Mouse (Mus musculus): ENCODE measurements around the gene Hivep3.
A peak's percentile ranks its signal among the peaks of the same experiment; 100 is the strongest.

The Hivep3 gene

DNA sequence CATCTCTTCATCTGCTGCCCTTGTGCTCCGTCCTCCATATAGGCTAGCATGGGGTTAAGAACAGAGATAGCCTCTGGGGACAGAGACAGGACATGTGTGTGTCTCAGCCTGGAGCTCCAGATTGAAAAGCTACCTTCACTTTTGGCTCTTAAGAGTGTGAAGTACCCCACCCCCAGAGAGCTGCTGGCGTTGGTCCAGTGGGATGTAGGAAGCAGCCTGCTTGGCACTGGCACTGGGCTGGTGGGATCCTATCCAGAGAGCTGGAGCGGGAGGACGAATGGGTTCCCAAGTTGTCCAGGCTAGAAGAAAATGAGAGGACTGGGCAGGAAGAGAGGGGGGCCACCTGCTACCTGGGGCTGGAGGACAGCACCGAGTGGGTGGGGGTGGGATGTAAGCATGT lies 284.8 kb downstream of the Hivep3 start:
- no peak for DNase-seq (ENCODE audit: low spot score)

GRCm38 (mm10) chr4:120022392-120022791 lies 288.8 kb downstream of the Hivep3 start:
- DNase-seq (ENCODE audit: low spot score), result no peak

- DNase-seq (ENCODE audit: low spot score), result no peak
Measured at GRCm38 (mm10) chr4:120023221-120023840, 289.7 kb downstream of the Hivep3 start.

DNA sequence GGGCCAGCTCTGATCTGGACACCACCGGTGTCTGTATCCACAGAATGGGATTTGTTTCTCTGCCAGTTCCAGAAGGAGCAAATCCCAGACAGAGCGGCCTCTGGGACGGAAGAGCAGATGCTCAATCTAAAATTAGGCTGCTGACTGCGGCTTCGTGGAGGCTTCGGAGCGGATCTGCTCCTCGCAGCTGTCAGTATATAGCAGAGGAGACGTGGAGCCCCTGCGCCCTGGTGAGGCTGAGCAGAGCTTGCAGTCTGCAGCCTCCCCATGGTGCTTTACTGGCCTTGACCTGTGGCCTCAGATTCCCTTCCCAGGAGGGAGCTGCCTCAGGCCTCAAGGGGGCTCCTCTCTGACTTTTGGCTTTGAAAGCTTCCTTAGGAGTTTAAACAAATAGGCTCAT lies 290.5 kb downstream of the Hivep3 start:
- no peak for DNase-seq (ENCODE audit: low spot score)

GRCm38 (mm10) chr4:120027671-120028070 lies 294.1 kb downstream of the Hivep3 start:
- DNase-seq (ENCODE audit: low spot score), result no peak

DNA sequence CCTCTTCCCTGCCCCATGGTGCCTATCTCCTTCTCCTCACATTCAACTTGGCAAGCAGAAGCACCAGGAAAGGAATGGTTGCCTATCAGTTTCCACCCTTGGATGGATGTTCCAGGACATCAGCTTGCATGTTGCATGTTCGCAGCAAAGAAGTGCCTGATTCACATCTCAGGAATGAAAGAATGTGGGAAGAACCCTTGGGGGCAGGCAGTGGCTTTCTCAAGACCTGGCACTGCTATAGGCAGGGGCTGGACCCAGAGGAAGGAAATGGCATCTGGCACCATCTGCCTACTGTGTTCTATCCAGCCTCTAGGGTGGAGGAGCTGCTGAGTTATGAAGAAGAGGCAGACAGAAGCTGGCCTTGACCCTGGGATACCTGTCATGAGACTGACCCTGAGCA lies 296.4 kb downstream of the Hivep3 start:
- DNase-seq (ENCODE audit: low spot score), result no peak

- peak; percentile 9 for DNase-seq (ENCODE audit: low spot score)
Measured at GRCm38 (mm10) chr4:120032320-120032983, 298.9 kb downstream of the Hivep3 start.

- DNase-seq (ENCODE audit: low spot score), result no peak
Measured at GRCm38 (mm10) chr4:120032984-120033355, 299.4 kb downstream of the Hivep3 start.

GRCm38 (mm10) chr4:120036294-120036693 lies 302.7 kb downstream of the Hivep3 start:
- DNase-seq (ENCODE audit: low spot score), result no peak

DNA sequence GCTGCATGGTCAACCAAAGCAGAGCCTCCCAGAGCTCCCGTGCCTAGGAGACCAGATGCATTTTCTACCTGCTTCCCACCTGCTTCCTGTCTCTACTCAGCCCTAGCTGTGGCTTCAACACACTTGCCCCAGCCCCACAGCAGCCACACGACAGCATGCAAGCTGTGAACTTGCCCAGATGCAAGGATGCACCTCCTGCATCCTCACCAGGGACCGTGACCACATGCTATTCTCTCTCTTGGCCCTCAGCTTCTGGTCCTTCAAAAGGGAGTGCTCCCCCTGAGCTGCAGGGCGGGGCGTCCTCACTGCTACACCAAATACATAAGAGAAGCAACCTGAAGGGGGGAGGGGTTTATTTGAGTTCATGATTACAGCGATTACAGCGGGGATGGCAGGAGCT lies 303.4 kb downstream of the Hivep3 start:
- no peak for DNase-seq (ENCODE audit: low spot score)

DNA sequence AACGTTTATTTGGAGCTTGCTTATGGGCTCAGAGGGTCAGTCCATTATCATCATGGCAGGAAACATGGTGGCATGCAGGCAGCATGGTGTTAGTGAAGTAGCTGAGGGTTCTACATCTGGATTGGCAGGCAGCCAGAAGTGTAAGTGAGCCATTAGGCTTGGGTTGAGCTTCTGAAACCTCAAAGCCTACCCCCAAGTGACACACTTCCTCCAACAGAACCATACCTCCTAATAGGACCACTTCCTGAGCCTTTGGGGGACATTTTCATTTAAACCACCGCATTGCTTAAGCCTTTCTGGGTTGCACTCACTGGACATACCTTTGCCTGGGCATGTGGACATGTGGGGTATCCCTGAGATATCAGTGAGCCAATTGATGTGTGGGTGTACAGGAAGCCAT lies 307.9 kb downstream of the Hivep3 start:
- DNase-seq (ENCODE audit: low spot score), result no peak

- DNase-seq (ENCODE audit: low spot score), result no peak
Measured at GRCm38 (mm10) chr4:120042480-120042879, 308.9 kb downstream of the Hivep3 start.

DNA sequence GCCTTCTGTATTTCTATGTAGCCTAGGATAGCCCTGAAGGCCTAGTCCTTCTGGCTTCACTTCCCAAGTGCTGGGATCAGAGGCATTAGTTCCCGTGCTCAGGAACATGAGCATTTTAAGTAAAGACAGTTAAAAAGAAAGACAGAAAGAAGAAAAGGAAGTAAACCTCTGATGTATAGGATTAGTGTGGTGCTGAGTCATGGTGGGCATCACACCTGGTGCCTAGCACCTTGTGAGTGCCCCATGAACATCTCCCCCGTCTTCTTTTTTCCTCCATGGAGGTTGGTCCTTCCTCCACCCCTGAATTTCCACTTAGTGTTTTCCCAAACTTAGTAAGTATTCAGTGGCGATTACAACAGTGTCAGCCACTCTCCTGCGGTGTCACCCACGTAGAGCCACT lies 311.0 kb downstream of the Hivep3 start:
- no peak for DNase-seq (ENCODE audit: low spot score)

DNA sequence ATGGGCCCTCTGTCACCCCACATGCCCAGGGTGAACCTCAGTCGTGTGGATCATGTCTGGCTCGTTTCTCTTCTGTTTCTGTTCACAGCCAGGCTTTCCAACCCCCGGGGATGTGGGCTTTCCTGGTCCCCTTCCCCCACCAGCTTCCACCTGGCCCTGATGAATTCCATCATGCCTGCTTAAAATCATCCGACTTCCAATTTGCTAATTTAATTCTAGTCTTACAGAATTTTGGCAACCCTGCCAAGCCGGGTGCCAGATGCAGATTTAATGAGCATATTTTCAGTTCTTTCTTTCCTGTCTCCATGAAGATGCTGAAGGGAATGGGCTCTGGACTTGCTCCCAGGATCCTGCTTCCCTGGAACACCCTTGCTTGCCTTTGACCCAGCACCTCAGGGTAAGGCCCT lies 311.6 kb downstream of the Hivep3 start:
- no peak for DNase-seq (ENCODE audit: low spot score)

GRCm38 (mm10) chr4:120045871-120046270 lies 312.3 kb downstream of the Hivep3 start:
- DNase-seq (ENCODE audit: low spot score), result no peak

DNA sequence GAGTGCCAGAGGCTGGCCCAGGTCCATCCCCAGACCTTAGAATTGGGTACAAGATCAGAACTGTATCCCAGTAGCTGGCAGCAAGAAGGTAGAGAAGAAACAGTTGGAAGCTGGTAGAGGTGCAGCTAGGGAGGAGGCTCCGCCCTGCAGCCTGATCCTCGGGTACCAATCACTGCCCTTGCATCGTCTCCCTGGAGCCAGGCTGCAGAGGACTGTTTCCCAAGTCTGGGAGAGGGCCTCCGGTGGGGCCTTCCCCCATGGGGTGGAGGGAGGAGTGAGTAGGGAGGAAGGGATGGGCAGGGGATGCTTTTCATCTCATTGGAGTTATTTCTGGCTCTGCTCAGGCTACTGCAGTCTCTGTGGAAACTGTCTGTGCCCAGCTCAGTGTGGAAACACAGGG lies 313.5 kb downstream of the Hivep3 start:
- no peak for DNase-seq (ENCODE audit: low spot score)

DNA sequence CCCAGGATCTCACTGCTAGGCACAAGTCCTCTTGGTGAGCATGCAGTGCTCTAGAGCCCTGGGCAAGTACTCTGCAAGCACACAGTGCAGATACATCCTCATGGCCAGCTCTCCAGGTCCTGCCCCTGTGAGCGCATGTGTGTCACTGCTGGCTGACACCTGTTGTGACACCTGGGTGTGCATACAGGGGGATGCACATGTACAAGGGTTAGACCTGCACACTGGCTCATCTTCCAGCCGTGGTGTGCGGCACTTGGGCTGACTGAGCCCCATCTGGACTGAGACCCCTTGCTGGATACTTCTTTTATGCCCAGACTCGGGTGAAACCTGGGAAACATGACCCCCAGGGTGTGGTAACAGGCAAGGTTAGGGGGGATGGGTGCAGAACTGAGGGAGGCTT lies 314.7 kb downstream of the Hivep3 start:
- DNase-seq (ENCODE audit: low spot score), result no peak

- DNase-seq (ENCODE audit: low spot score), result no peak
Measured at GRCm38 (mm10) chr4:120049857-120050256, 316.3 kb downstream of the Hivep3 start.

- DNase-seq (ENCODE audit: low spot score), result no peak
Measured at GRCm38 (mm10) chr4:120052481-120052880, 318.9 kb downstream of the Hivep3 start.

GRCm38 (mm10) chr4:120053026-120054005 lies 319.7 kb downstream of the Hivep3 start:
- no peak for DNase-seq (ENCODE audit: low spot score)

DNA sequence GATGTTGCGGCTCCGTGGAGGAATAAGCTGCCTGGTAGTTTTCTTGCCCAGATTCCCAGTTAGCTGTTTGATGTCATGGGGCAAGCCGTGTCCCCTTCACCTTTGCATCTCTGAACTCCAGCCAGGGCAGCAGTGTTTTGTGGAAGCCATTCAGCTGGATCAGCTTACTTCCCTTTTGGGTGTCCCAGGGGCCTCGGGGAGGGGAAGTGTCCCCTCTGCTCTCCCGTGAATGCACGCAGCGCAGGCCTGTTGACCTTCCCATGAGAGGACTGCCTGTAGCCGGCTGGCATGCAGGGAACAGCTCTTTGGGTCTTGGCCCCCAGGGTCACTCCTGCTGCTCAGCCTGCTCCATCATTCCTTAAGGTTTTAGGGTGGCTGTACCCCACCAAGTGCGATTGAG lies 320.6 kb downstream of the Hivep3 start:
- DNase-seq (ENCODE audit: low spot score), result no peak

DNA sequence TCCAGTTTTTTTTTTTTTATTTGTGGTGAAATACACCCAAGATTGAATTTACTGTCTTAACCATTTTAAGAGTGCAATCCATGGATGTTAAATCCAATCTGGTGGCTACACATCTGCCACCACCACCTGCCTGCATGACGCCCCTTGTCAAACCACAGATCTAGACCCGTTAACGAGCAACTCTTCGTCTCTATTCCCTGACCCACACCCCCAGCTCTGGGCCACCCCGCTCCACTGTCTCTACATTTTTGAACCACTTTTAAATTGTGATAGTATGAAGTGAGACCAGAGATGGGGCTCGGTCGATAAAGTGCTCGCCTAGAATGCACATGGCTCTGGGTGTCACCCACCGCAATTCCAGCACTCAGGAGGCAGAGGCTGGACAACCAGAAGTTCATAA lies 322.9 kb downstream of the Hivep3 start:
- no peak for DNase-seq (ENCODE audit: low spot score)

DNA sequence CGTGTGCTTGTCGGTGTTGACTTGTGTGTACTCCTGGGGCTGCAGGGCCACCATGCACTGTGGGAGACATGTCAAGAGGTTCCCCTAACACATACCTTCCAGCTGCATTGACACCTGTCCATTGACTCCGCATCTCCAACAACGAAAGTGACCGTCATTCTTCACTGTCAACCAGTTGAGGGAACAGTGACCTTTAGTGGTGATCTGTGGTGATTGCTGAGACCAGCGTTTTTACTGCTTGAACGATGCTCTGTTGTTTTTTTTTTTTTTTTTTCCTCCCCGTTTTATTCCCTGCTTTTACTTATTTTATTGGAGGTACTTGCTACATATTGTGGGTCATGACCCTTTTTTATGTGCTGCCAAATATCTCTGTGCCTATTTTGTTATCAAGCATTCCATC lies 323.9 kb downstream of the Hivep3 start:
- DNase-seq (ENCODE audit: low spot score), result no peak

All from ovary, adult 18-20 months (tissue).